In the genomic region with DNA sequence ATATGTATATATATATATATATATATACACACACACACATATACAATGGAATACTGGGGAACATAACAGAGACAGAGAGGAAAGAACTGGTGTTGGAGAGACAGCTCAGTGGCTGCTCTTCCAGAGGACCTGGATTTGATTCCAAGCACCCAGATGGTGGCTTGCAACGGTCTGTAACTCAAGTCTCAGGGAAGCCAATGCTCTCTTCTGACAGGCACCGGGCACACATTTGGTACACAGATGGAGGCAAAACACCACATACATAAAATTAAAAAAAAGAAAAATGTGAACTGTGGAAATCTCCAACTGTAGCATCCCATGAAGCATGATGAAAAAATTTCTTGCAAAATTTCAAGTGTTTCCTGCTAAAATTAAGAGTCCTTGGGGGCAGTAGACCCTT, we compare ENCODE assay signal across 25 mouse cellular contexts. TPM values are rescaled to one million over a fixed set of nuclear protein-coding genes. Genes with fewer than 3 reads are reported as not detected.
"Had no signal": no experiment of that assay in that cellular context is flagged by ENCODE, and none has a peak within 500 bp of the region (broad histone marks: within the 10 kb centered on the region; RNA-seq: fewer than 3 reads in every experiment).

No protein-coding gene starts in this region.

- H3K36me3 ChIP-seq: heart, embryonic 10.5 days; heart, embryonic 12.5 days; hindbrain, embryonic 10.5 days; hindbrain, embryonic 12.5 days; intestine, embryonic 15.5 days; limb, embryonic 10.5 days; limb, embryonic 12.5 days; liver, embryonic 13.5 days; liver, embryonic 15.5 days had no signal

- DNase-seq: gastrocnemius, adult 2 months; gastrocnemius, postnatal 10 days; gastrocnemius, postnatal 25 days; heart, adult 18-20 months; heart, postnatal 10 days; heart, postnatal 4 days; kidney, adult 18-20 months; liver; liver, embryonic 13.5 days had no signal

- ATAC-seq: hindbrain, embryonic 16.5 days; inflammation-experienced regulatory T-cells, adult 6 months; intestine, embryonic 15.5 days; intestine, postnatal 0 days had no signal

- H3K4me1 ChIP-seq: heart, embryonic 10.5 days; heart, embryonic 12.5 days; hindbrain, embryonic 12.5 days; intestine, embryonic 15.5 days; limb, embryonic 10.5 days; limb, embryonic 12.5 days; liver, embryonic 13.5 days; liver, embryonic 15.5 days had no signal

- H3K27me3 ChIP-seq: hindbrain, embryonic 12.5 days; intestine, embryonic 15.5 days; liver, embryonic 13.5 days had no signal

- H3K9ac ChIP-seq: heart, embryonic 12.5 days; hindbrain, embryonic 12.5 days; hindbrain, embryonic 14.5 days; intestine, embryonic 15.5 days; limb, embryonic 12.5 days; liver, embryonic 13.5 days; liver, embryonic 15.5 days had no signal

- H3K4me2 ChIP-seq: heart, embryonic 12.5 days; hindbrain, embryonic 12.5 days; hindbrain, embryonic 14.5 days; intestine, embryonic 15.5 days; limb, embryonic 12.5 days; liver, embryonic 11.5 days; liver, embryonic 13.5 days; liver, embryonic 15.5 days had no signal

- H3K9me3 ChIP-seq: heart, embryonic 10.5 days; heart, embryonic 12.5 days; hindbrain, embryonic 10.5 days; hindbrain, embryonic 12.5 days; intestine, embryonic 15.5 days; limb, embryonic 10.5 days; limb, embryonic 12.5 days; liver, embryonic 13.5 days; liver, embryonic 15.5 days had no signal

- H3K4me3 ChIP-seq: gastrocnemius, adult 2 months; heart, embryonic 10.5 days; heart, embryonic 12.5 days; hindbrain, embryonic 10.5 days; hindbrain, embryonic 12.5 days; intestine, embryonic 15.5 days; layer of hippocampus, adult 2 months; left cerebral cortex, adult 2 months; limb, embryonic 10.5 days; limb, embryonic 12.5 days; liver, embryonic 13.5 days; liver, embryonic 15.5 days had no signal

- H3K27ac ChIP-seq: gastrocnemius, adult 2 months; heart, embryonic 10.5 days; hindbrain, embryonic 10.5 days; hindbrain, embryonic 12.5 days; hindbrain, embryonic 14.5 days; intestine, embryonic 15.5 days; left cerebral cortex, adult 2 months; limb, embryonic 10.5 days; limb, embryonic 12.5 days; liver, embryonic 13.5 days; liver, embryonic 15.5 days had no signal

RNA-seq across cellular contexts. Expression of a gene that starts 31.7 kb away (rescaled TPM):
- total RNA-seq: granulocyte monocyte progenitor cell, adult 5-6 weeks had no signal
- polyA plus RNA-seq: inflammation-experienced regulatory T-cells, adult 6 months had no signal
